Mouse (Mus musculus) hindbrain, embryonic 14.5 days (tissue): Measurements from ENCODE around the gene Psd4. TPM values are rescaled to one million over a fixed set of nuclear protein-coding genes. Genes with fewer than 3 reads are reported as not detected.

Experiments
- ATAC-seq: fragments of 200-750 bp; cut with Nextera tagmentation; 2 replicates; pipeline ENCODE4 v1.8.0; 2017; ENCODE audit warnings: moderate number of reproducible peaks, mild to moderate bottlenecking, moderate TSS enrichment, moderate library complexity; ENCODE audit not compliant: low FRiP score
- DNase-seq: peaks from one replicate; pipeline ENCODE4 v3.0.0-alpha.2; 2015; ENCODE audit warnings: low spot score
- H3K27ac ChIP-seq: fragments of 300-500 bp; sonication (generic); 2 replicates; pipeline ENCODE4 v1.5.1; 2014; ENCODE audit warnings: mild to moderate bottlenecking, moderate library complexity
- H3K27me3 ChIP-seq: fragments of 300-500 bp; sonication (generic); 2 replicates; pipeline ENCODE4 v1.6.1; 2014; ENCODE audit warnings: mild to moderate bottlenecking, low read length, mixed read lengths; ENCODE audit not compliant: control insufficient read depth, insufficient read depth
- H3K36me3 ChIP-seq: fragments of 300-500 bp; sonication (generic); replicated peaks from 2 replicates; pipeline ENCODE4 v1.6.1; 2014; ENCODE audit not compliant: control insufficient read depth, insufficient read depth
- H3K4me1 ChIP-seq: fragments of 300-500 bp; sonication (generic); replicated peaks from 2 replicates; pipeline ENCODE4 v1.6.1; 2014; ENCODE audit warnings: antibody characterized with exemption, low read length, mixed read lengths; ENCODE audit not compliant: control insufficient read depth, insufficient read depth
- H3K4me2 ChIP-seq: fragments of 300-500 bp; sonication (generic); replicated peaks from 2 replicates; pipeline ENCODE4 v1.6.1; 2014; ENCODE audit warnings: mild to moderate bottlenecking, moderate library complexity
- H3K4me3 ChIP-seq: fragments of 300-500 bp; sonication (generic); replicated peaks from 2 replicates; pipeline ENCODE4 v1.5.1; 2014; ENCODE audit warnings: mild to moderate bottlenecking, low read length
- H3K9ac ChIP-seq: fragments of 300-500 bp; sonication (generic); 2 replicates; pipeline ENCODE4 v1.6.1; 2014
- H3K9me3 ChIP-seq: fragments of 300-500 bp; sonication (generic); 2 replicates; pipeline ENCODE4 v1.6.1; 2016; ENCODE audit warnings: low read length; ENCODE audit not compliant: control insufficient read depth
- WGBS: fragments of 180-500 bp; shearing (Covaris S2); extraction: QIAGEN DNeasy Blood & Tissue Kit; methylation state at CpG from one replicate; pipeline ENCODE4 v1.1.7; 2014; 5-methylcytosine and 5-hydroxymethylcytosine counted together
- polyA plus RNA-seq: library from polyadenylated mRNA; unstranded; fragments of >200 nt; fragmentation: Nextera tagmentation; extraction: Ambion mirVana; gene quantifications from 2 replicates; pipeline ENCODE4 v1.2.1, GENCODE M21; 2014

The Psd4 gene
- 0.44 and 1.4 TPM in 2 replicates for polyA plus RNA-seq

GRCm38 (mm10) chr2:24367030-24367894 lies at the start of gene Psd4:
Gene Psd4, plus strand, starts transcription at chr2:24367580.
- Histone ChIP-seq H3K4me3 (peak within 1 kb of the TSS; percentile 42), H3K9ac (peak within 1 kb of the TSS; percentile 58), H3K4me1 (0 out of 2 replicates have a peak, but pooled peaks cover 7% of the 10 kb centered on the region), H3K27ac (no peak within 1 kb of the TSS), H3K27me3 (peaks cover 13% of the 10 kb centered on the region; the same call in 1 of the 2 replicates), H3K36me3 (no peaks in the 10 kb centered on the region), H3K4me2 (peak within 1 kb of the TSS; percentile 83), H3K9me3 (no peaks in the 10 kb centered on the region)
- WGBS, result 5% methylated on average over 47 of the region's 47 CpGs
- ATAC-seq, result peak; percentile 86; the same call in 1 of the 2 replicates
- peak; percentile 52 for DNase-seq

- ATAC-seq (no peak), DNase-seq (no peak)
- Histone ChIP-seq H3K27ac (no peak overlapping the region), H3K4me2 (no peak overlapping the region), H3K9me3 (no peaks in the 10 kb centered on the region), H3K27me3 (no peaks in the 10 kb centered on the region), H3K36me3 (no peaks in the 10 kb centered on the region), H3K4me3 (no peak overlapping the region), H3K9ac (no peak overlapping the region), H3K4me1 (no peaks in the 10 kb centered on the region)
- WGBS, result 89% methylated on average over 4 of the region's 4 CpGs
Measured at GRCm38 (mm10) chr2:24317919-24318598, 49.3 kb upstream of the Psd4 start.

- Histone ChIP-seq H3K27ac (no peak overlapping the region), H3K9me3 (no peaks in the 10 kb centered on the region), H3K4me3 (no peak overlapping the region), H3K4me1 (no peaks in the 10 kb centered on the region), H3K27me3 (no peaks in the 10 kb centered on the region), H3K9ac (no peak overlapping the region), H3K36me3 (no peaks in the 10 kb centered on the region), H3K4me2 (no peak overlapping the region)
- DNase-seq (no peak), ATAC-seq (no peak)
- WGBS, result 74% methylated on average over 3 of the region's 3 CpGs
Measured at GRCm38 (mm10) chr2:24335333-24335732, 32.0 kb upstream of the Psd4 start.

- no peaks in the 10 kb centered on the region for H3K36me3 ChIP-seq
- no peaks in the 10 kb centered on the region for H3K9me3 ChIP-seq
- no peak within 1 kb of the TSS for H3K4me3 ChIP-seq
- H3K27me3 ChIP-seq, result no peaks in the 10 kb centered on the region
- ATAC-seq (no peak), DNase-seq (no peak)
- no peak within 1 kb of the TSS for H3K4me2 ChIP-seq
- H3K4me1 ChIP-seq, result no peaks in the 10 kb centered on the region
- no peak within 1 kb of the TSS for H3K27ac ChIP-seq
- 85% methylated on average over 2 of the region's 2 CpGs for WGBS
- H3K9ac ChIP-seq, result no peak within 1 kb of the TSS
Measured at GRCm38 (mm10) chr2:24336545-24336944, 30.8 kb upstream of the Psd4 start, which contains the start of gene Il1rn. Gene Il1rn, plus strand, starts transcription at chr2:24336853.

- Histone ChIP-seq H3K27ac (no peak overlapping the region), H3K9ac (no peak overlapping the region), H3K27me3 (no peaks in the 10 kb centered on the region), H3K4me2 (no peak overlapping the region), H3K9me3 (no peaks in the 10 kb centered on the region), H3K36me3 (no peaks in the 10 kb centered on the region), H3K4me3 (no peak overlapping the region), H3K4me1 (no peaks in the 10 kb centered on the region)
- ATAC-seq (no peak), DNase-seq (no peak)
- 76% methylated on average over 3 of the region's 3 CpGs for WGBS
Measured at GRCm38 (mm10) chr2:24341395-24341885, 25.9 kb upstream of the Psd4 start.

- DNase-seq (no peak), ATAC-seq (no peak)
- Histone ChIP-seq H3K4me3 (no peak overlapping the region), H3K27me3 (no peaks in the 10 kb centered on the region), H3K36me3 (no peaks in the 10 kb centered on the region), H3K9ac (no peak overlapping the region), H3K9me3 (no peaks in the 10 kb centered on the region), H3K27ac (no peak overlapping the region), H3K4me2 (no peak overlapping the region), H3K4me1 (no peaks in the 10 kb centered on the region)
- WGBS, result 67% methylated on average over 4 of the region's 4 CpGs
Measured at GRCm38 (mm10) chr2:24344619-24345018, 22.8 kb upstream of the Psd4 start.

GRCm38 (mm10) chr2:24345056-24345455 lies 22.3 kb upstream of the Psd4 start:
- Histone ChIP-seq H3K9ac (no peak overlapping the region), H3K36me3 (no peaks in the 10 kb centered on the region), H3K27me3 (no peaks in the 10 kb centered on the region), H3K4me2 (no peak overlapping the region), H3K4me1 (no peaks in the 10 kb centered on the region), H3K9me3 (no peaks in the 10 kb centered on the region), H3K27ac (no peak overlapping the region), H3K4me3 (no peak overlapping the region)
- WGBS, result 68% methylated on average over 8 of the region's 8 CpGs
- DNase-seq, result no peak
- ATAC-seq, result no peak

- no peaks in the 10 kb centered on the region for H3K36me3 ChIP-seq
- ATAC-seq (no peak), DNase-seq (no peak)
- no peaks in the 10 kb centered on the region for H3K4me1 ChIP-seq
- no peak overlapping the region for H3K4me3 ChIP-seq
- 91% methylated on average over 1 of the region's 1 CpGs for WGBS
- no peak overlapping the region for H3K9ac ChIP-seq
- no peak overlapping the region for H3K4me2 ChIP-seq
- no peaks in the 10 kb centered on the region for H3K27me3 ChIP-seq
- H3K27ac ChIP-seq, result no peak overlapping the region
- no peaks in the 10 kb centered on the region for H3K9me3 ChIP-seq
Measured at GRCm38 (mm10) chr2:24347926-24348325, 19.5 kb upstream of the Psd4 start.

- Histone ChIP-seq H3K36me3 (no peaks in the 10 kb centered on the region), H3K9ac (no peak overlapping the region), H3K4me2 (no peak overlapping the region), H3K27me3 (no peaks in the 10 kb centered on the region), H3K4me1 (no peaks in the 10 kb centered on the region), H3K4me3 (no peak overlapping the region), H3K9me3 (no peaks in the 10 kb centered on the region), H3K27ac (no peak overlapping the region)
- WGBS, result 89% methylated on average over 2 of the region's 2 CpGs
- DNase-seq (no peak), ATAC-seq (no peak)
Measured at GRCm38 (mm10) chr2:24351159-24351558, 16.2 kb upstream of the Psd4 start.
